Mouse (Mus musculus) fibroblast of lung, adult 2 months (primary cell): ENCODE measurements at regions not wholly inside any gene's neighbourhood (a gene's known extent, or its start where the extent isn't known, plus 50 kb on each side); places are given as distances from the start of the nearest gene placed in this dataset.
A peak's percentile ranks its signal among the peaks of the same experiment; 100 is the strongest.

ENCODE experiments used
- DNase-seq: peaks from one replicate; pipeline ENCODE4 v3.0.0-alpha.2; 2011; ENCODE audit warnings: low read depth

GRCm38 (mm10) chr4:83915871-83916270 is 390.5 kb downstream of the Ccdc171 start:
- DNase-seq = no peak

GRCm38 (mm10) chr4:83917009-83917408 is 391.7 kb downstream of the Ccdc171 start:
- no peak for DNase-seq

- DNase-seq = no peak
Observed at GRCm38 (mm10) chr4:83918093-83918492, 392.7 kb downstream of the Ccdc171 start.

GRCm38 (mm10) chr4:83919041-83919440 is 393.7 kb downstream of the Ccdc171 start:
- peak; percentile 26 for DNase-seq

- DNase-seq = no peak
Observed at GRCm38 (mm10) chr4:83925118-83925842, 399.9 kb downstream of the Ccdc171 start.

GRCm38 (mm10) chr4:83926195-83926731 is 400.9 kb downstream of the Ccdc171 start:
- DNase-seq = no peak

GRCm38 (mm10) chr4:83931897-83932654 is 406.7 kb downstream of the Ccdc171 start:
- DNase-seq = no peak

- DNase-seq = no peak
Observed at GRCm38 (mm10) chr4:83941693-83942092, 416.3 kb downstream of the Ccdc171 start.

GRCm38 (mm10) chr4:83949612-83950011 is 424.3 kb downstream of the Ccdc171 start:
- DNase-seq = no peak

- no peak for DNase-seq
Observed at GRCm38 (mm10) chr4:83950809-83951409, 425.6 kb downstream of the Ccdc171 start.

GRCm38 (mm10) chr4:83956252-83956904 is 431.0 kb downstream of the Ccdc171 start:
- no peak for DNase-seq

GRCm38 (mm10) chr4:83957217-83957692 is 431.9 kb downstream of the Ccdc171 start:
- no peak for DNase-seq

GRCm38 (mm10) chr4:83966898-83967297 is 441.6 kb downstream of the Ccdc171 start:
- no peak for DNase-seq

GRCm38 (mm10) chr4:83973162-83973561 is 447.8 kb downstream of the Ccdc171 start:
- no peak for DNase-seq

- DNase-seq = no peak
Observed at GRCm38 (mm10) chr4:83974214-83975012, 449.1 kb downstream of the Ccdc171 start.

GRCm38 (mm10) chr4:83975569-83975968 is 450.2 kb downstream of the Ccdc171 start:
- no peak for DNase-seq

- DNase-seq = no peak
Observed at GRCm38 (mm10) chr4:83976067-83976466, 450.7 kb downstream of the Ccdc171 start.

GRCm38 (mm10) chr4:83979088-83979487 is 453.7 kb downstream of the Ccdc171 start:
- no peak for DNase-seq

GRCm38 (mm10) chr4:83984671-83985391 is 459.5 kb downstream of the Ccdc171 start:
- no peak for DNase-seq

- DNase-seq = no peak
Observed at GRCm38 (mm10) chr4:83985451-83985850, 460.1 kb downstream of the Ccdc171 start.
